Comparison of ENCODE assay signal across 26 mouse cellular contexts in the genomic region with DNA sequence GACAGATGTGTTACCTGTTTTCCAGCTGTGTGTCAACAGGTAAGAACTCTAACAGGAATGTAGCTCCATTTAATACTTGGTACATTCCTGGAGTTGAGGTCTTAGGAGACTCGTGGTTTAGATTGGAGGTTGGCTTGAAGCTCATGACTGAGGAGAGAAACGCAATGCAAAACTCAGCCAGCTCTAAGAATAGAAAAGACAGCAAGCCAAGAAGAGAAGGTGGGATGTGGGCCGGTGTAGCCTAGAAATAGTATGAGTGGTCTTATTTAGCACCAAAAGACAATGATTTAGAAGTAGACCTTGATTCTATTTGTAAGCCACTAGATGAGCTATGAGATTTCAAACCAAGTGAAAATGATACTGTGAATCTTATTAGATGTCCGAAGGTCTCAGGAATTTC. TPM values are rescaled to one million over a fixed set of nuclear protein-coding genes. Genes with fewer than 3 reads are reported as not detected.
"Had no signal": no experiment of that assay in that cellular context is flagged by ENCODE, and none has a peak within 500 bp of the region (broad histone marks: within the 10 kb centered on the region; RNA-seq: fewer than 3 reads in every experiment).

No protein-coding gene starts in this region.

- H3K27ac ChIP-seq: intestine, embryonic 15.5 days; limb, embryonic 10.5 days; limb, embryonic 13.5 days; liver, embryonic 13.5 days had no signal

- DNase-seq: kidney, adult 18-20 months; kidney, adult 9 months; kidney, postnatal 14 days; kidney, postnatal 4 days; layer of hippocampus, adult 9-11 months; liver, embryonic 13.5 days; lung, adult 2 months; lung, postnatal 14 days; lung, postnatal 4 days; midbrain, embryonic 14.5 days; thymus, adult 2 months; thymus, postnatal 14 days; thymus, postnatal 4 days had no signal

- H3K4me3 ChIP-seq: intestine, embryonic 15.5 days; limb, embryonic 10.5 days; limb, embryonic 13.5 days; liver, embryonic 13.5 days had no signal

RNA-seq across cellular contexts. Expression of a gene that starts 13.7 kb away (rescaled TPM):
- total RNA-seq: liver, adult 2 months; megakaryocyte progenitor cell, adult 5-6 weeks; megakaryocyte-erythroid progenitor cell, adult 5-6 weeks had no signal
- polyA plus RNA-seq: liver, adult 2 months; liver, embryonic 16.5 days had no signal

RNA-seq across cellular contexts. Expression of a gene that starts 47.2 kb away (rescaled TPM):
- total RNA-seq: liver, adult 2 months; megakaryocyte progenitor cell, adult 5-6 weeks; megakaryocyte-erythroid progenitor cell, adult 5-6 weeks had no signal
- polyA plus RNA-seq: intestine, embryonic 15.5 days; kidney, embryonic 16.5 days; limb, embryonic 10.5 days; limb, embryonic 13.5 days; liver, adult 2 months; liver, embryonic 13.5 days; liver, embryonic 16.5 days; lung, adult 2 months; lung, embryonic 16.5 days; midbrain, embryonic 11.5 days; midbrain, embryonic 14.5 days; small intestine, adult 2 months; spleen, adult 2 months; stomach, embryonic 16.5 days; thymus, adult 2 months had no signal
